Mouse (Mus musculus): ENCODE data around the gene Nktr. TPM values are rescaled to one million over a fixed set of nuclear protein-coding genes. Genes with fewer than 3 reads are reported as not detected.

Nktr gene
- polyA plus RNA-seq, 1 experiment = 20.7 TPM

- H3K4me3 ChIP-seq (ENCODE audit: insufficient read depth, low read depth, low read length) = no peak overlapping the region
- H3K27ac ChIP-seq (replicated peaks; ENCODE audit: low read depth, low read length) = no peak overlapping the region
- no peaks in the 10 kb centered on the region for H3K4me1 ChIP-seq (ENCODE audit: control insufficient read depth, insufficient read depth, insufficient read length, low read length)
Observed at GRCm38 (mm10) chr9:121696626-121697025, 22.3 kb upstream of the Nktr start.

- no peak overlapping the region for H3K27ac ChIP-seq (replicated peaks; ENCODE audit: low read depth, low read length)
- no peaks in the 10 kb centered on the region for H3K4me1 ChIP-seq (ENCODE audit: control insufficient read depth, insufficient read depth, insufficient read length, low read length)
- no peak overlapping the region for H3K4me3 ChIP-seq (ENCODE audit: insufficient read depth, low read depth, low read length)
Observed at GRCm38 (mm10) chr9:121697150-121698049, 21.6 kb upstream of the Nktr start.

DNA sequence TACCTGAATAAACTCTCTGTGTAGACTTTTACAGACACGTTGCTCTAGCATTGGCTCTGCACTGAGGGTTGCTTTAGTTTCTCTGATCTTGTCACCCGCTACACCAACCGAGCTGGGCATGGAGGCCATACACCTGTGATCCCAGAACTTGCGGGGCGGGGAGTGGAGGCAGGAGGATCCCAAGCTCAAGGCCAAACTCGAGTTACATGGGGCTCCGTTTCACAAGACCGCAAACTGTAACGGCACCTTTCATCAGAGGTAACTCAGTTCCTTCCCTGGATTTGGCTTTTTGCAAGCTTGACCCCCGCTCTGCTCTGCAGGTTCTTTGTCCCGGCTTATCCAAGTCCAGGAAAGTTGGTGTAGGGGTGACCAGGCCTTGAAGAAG lies 14.7 kb upstream of the Nktr start:
- no peaks in the 10 kb centered on the region for H3K4me1 ChIP-seq (ENCODE audit: control insufficient read depth, insufficient read depth, insufficient read length, low read length)
- peak overlapping the region; percentile 51 for H3K4me3 ChIP-seq (ENCODE audit: insufficient read depth, low read depth, low read length)
- H3K27ac ChIP-seq (replicated peaks; ENCODE audit: low read depth, low read length) = peak overlapping the region; percentile 35; the same call in 1 of the 2 replicates

DNA sequence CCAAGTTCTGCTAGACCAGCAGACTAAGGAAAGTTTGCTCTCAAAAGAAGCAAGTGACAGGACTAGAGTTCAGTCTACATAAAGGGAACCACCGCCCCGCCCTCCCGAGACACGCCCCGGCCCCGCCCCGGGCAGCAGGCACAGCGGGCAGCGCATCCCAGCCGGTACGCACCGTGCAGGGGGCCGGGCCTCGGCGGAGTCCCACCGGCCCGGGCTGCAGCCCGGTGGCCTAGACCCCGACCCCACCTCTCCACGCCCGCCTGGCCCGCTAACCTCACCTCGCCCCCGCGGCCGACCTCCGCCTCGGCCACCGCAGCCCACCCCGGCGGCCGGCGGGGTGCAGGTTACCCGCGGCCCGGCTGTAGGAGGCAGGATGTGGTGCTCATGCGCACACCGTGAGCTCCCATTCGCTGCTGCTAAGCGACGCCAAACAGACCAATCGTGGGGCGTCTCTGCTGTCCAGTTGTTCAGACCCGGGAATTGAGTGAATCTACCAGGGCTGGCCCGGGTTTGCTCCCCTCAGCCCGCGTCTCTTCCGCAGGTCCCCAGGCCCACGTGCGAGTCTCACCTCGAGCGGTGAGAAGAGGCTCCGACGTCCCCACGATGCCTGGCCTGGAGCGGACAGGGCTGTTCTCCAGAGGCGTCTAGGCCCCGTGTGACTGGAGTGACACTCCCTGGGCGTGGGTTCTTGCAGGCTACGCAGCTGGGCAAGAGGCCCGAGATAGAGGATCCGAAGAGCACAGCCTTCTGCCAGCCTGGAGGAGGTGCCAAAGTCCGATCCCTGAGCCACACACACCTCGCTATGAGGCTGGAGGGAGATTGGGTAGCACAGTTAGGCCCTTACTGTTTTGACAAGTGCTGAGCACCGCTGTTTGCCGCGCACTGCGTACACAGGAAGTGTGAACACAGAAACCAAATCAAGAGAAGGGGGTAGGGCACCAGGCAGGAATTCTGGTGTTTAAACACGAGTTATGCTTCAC lies 14.0 kb upstream of the Nktr start, which contains the start of gene Sec22c:
Gene Sec22c (minus strand): TSS at position 845 of the 980 bp plus-strand sequence.
- Histone ChIP-seq H3K4me3 (ENCODE audit: insufficient read depth, low read depth, low read length) (peak within 1 kb of the TSS; percentile 71), H3K27ac (replicated peaks; ENCODE audit: low read depth, low read length) (peak within 1 kb of the TSS; percentile 35), H3K4me1 (ENCODE audit: control insufficient read depth, insufficient read depth, insufficient read length, low read length) (no peaks in the 10 kb centered on the region)

DNA sequence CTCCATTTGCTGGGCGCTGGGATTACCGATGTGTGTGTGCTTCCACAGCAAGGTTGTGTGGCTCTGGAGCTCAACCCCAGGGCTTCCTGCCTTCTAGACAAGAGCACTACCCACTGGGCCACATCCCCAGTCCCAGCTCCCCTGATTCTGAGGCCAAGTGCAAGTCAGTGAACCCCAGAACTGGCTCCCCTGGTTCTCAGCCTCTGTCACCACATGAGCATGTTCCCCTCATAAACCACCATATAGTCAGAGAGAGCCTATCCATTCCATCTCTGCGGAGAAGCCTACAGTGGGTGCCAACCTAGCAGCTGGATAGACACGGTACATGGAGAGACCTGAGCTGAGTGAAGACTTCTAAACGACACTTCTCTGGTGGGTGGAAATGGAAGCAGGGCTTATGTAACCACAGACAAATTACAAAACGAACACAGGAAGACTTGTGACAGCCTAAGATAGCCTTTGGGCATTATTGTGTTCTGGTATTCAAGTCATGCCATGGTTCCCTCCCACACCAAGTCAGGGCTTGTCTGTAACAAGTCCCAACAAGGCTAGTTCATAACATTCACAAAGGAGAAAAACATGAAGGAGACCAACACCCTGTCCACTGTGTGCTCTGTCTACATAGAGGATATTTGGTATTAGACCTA lies 12.8 kb upstream of the Nktr start:
- Histone ChIP-seq H3K4me3 (ENCODE audit: insufficient read depth, low read depth, low read length) (no peak overlapping the region), H3K27ac (replicated peaks; ENCODE audit: low read depth, low read length) (no peak overlapping the region), H3K4me1 (ENCODE audit: control insufficient read depth, insufficient read depth, insufficient read length, low read length) (no peaks in the 10 kb centered on the region)

DNA sequence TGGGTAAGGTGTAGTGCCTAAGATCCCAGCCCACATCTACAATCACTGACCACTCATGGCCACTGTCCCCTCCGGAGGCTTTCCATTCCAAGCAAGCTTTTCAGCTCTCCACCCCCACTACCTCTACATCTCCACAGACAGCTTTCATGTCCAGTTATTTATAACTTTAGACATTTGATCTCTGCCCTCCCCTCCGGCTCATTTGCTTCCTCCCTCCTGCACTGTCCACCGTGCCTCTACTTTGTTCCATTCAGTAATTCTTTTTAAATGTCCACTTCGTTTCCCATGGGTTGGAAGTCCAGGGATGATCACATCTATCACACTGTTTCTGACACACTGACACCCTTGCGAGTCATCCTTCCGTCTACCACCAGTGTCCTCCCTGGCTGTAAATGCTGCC lies 11.2 kb upstream of the Nktr start:
- Histone ChIP-seq H3K4me3 (ENCODE audit: insufficient read depth, low read depth, low read length) (no peak overlapping the region), H3K4me1 (ENCODE audit: control insufficient read depth, insufficient read depth, insufficient read length, low read length) (0 out of 2 replicates have a peak, but pooled peaks cover 2% of the 10 kb centered on the region), H3K27ac (replicated peaks; ENCODE audit: low read depth, low read length) (no peak overlapping the region)

- Histone ChIP-seq H3K4me3 (ENCODE audit: insufficient read depth, low read depth, low read length) (no peak overlapping the region), H3K4me1 (ENCODE audit: control insufficient read depth, insufficient read depth, insufficient read length, low read length) (0 out of 2 replicates have a peak, but pooled peaks cover 2% of the 10 kb centered on the region), H3K27ac (replicated peaks; ENCODE audit: low read depth, low read length) (no peak overlapping the region)
Observed at GRCm38 (mm10) chr9:121708506-121709486, 10.2 kb upstream of the Nktr start.

- Histone ChIP-seq H3K27ac (replicated peaks; ENCODE audit: low read depth, low read length) (peak within 1 kb of the TSS; percentile 78), H3K4me3 (ENCODE audit: insufficient read depth, low read depth, low read length) (peak within 1 kb of the TSS; percentile 92), H3K4me1 (ENCODE audit: control insufficient read depth, insufficient read depth, insufficient read length, low read length) (0 out of 2 replicates have a peak, but pooled peaks cover 2% of the 10 kb centered on the region)
Observed at GRCm38 (mm10) chr9:121709898-121710583, 8.9 kb upstream of the Nktr start, which contains the start of gene Ss18l2. Ss18l2 (plus strand) TSS chr9:121710329.

GRCm38 (mm10) chr9:121710584-121710975 lies 8.4 kb upstream of the Nktr start:
- Histone ChIP-seq H3K27ac (replicated peaks; ENCODE audit: low read depth, low read length) (peak overlapping the region; percentile 78), H3K4me1 (ENCODE audit: control insufficient read depth, insufficient read depth, insufficient read length, low read length) (0 out of 2 replicates have a peak, but pooled peaks cover 2% of the 10 kb centered on the region), H3K4me3 (ENCODE audit: insufficient read depth, low read depth, low read length) (peak overlapping the region; percentile 92)

DNA sequence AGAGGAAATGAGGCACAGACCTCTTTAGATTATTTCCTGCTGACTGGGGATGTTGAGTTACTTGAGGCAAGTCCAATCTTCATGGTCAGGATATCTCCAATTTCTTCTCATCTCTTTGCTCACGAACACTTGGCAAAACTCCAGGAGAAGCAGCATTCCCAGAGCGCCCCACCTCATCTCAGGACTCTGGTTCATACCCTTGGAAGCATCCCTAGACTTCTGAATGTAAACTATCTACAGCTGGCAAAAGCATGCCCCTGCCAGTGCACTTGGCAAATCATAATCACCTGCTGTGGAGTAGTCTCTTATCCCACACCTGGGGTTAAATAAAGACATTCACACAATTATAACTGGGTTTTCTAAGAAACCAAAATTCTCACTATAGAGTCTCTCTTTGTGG lies 1.9 kb upstream of the Nktr start:
- Histone ChIP-seq H3K27ac (replicated peaks; ENCODE audit: low read depth, low read length) (no peak overlapping the region), H3K4me3 (ENCODE audit: insufficient read depth, low read depth, low read length) (no peak overlapping the region), H3K4me1 (ENCODE audit: control insufficient read depth, insufficient read depth, insufficient read length, low read length) (0 out of 2 replicates have a peak, but pooled peaks cover 4% of the 10 kb centered on the region)

DNA sequence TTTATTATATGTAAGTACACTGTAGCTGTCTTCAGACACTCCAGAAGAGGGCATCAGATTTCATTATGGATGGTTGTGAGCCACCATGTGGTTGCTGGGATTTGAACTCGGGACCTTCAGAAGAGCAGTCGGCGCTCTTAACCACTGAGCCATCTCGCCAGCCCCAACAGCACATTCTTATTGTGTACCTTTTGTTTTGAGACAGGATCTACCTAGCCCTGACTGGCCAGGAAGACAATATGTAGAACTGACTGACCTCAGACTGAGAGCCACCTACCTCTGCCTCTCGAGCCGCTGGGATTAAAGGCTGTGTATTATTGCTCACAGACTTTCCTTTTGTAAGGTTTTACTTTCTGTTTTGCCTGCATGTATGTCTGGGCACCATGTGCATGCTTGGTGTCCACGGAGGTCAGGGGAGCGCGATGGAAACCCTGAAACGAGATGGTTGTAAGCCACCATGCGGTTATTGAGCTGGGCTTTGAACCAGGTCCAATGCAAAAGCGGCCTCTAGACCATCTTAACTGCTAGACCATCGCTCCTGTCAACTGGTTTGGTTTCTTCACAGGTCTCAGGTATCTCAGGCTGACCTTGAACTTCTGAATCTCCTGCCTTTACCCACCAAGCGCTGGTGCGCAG lies 781 bp upstream of the Nktr start:
- H3K4me1 ChIP-seq (ENCODE audit: control insufficient read depth, insufficient read depth, insufficient read length, low read length) = 0 out of 2 replicates have a peak, but pooled peaks cover 4% of the 10 kb centered on the region
- H3K4me3 ChIP-seq (ENCODE audit: insufficient read depth, low read depth, low read length) = peak overlapping the region; percentile 65
- peak overlapping the region; percentile 88 for H3K27ac ChIP-seq (replicated peaks; ENCODE audit: low read depth, low read length)

DNA sequence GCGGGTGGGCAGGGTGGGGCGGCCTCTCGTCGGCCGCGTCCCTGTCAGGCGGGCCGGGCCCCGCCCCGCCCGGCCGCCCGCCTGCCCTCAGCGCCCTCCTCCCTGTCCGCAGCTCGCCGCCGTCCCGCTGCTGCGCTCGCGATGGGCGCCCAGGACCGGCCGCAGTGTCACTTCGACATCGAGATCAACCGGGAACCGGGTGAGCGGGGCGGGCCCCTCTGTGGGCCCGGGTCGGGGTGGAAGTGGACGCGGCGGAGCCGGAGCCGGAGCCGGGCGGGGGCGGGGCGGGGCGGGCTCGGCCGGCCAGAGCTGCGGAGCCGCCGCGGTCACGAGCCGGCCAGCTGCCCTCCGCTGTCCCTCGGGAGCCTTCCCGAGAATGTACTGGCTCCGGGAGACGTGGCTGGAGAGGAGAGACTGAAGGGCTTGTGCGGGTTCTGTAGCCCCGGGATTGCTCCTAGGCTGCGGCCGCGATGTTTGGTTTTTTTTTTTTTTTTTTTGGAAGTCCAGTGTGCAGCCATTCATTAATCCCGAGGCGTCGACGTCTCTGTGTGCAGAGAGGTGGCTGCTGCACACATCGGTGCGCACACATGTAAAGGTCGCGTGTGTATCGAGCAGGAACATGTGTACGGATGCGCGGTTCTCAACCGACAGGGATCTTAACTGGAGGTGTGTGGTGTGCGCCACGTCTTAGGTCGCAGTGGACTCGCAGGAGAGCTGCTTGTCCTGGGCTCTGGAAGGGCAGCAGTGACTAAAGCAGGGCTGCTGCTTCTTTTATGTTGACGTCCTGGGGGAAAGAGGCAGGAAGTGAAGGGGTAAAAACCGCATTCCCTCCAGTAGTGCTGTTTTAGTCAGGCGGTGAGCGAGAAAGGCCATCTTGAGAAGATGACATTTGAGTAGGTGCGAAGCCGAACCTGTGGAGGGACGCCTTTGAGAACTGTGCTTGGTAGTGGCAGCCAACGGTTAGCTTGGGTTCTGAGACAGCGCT lies 670 bp downstream of the Nktr start:
- Histone ChIP-seq H3K4me1 (ENCODE audit: control insufficient read depth, insufficient read depth, insufficient read length, low read length) (0 out of 2 replicates have a peak, but pooled peaks cover 4% of the 10 kb centered on the region), H3K4me3 (ENCODE audit: insufficient read depth, low read depth, low read length) (peak overlapping the region; percentile 71), H3K27ac (replicated peaks; ENCODE audit: low read depth, low read length) (peak overlapping the region; percentile 79)
